Mouse (Mus musculus): Measurements from ENCODE around the gene Sorcs1. TPM values are rescaled to one million over a fixed set of nuclear protein-coding genes. Genes with fewer than 3 reads are reported as not detected.
A peak's percentile ranks its signal among the peaks of the same experiment; 100 is the strongest.

The Sorcs1 gene
- polyA plus RNA-seq, 1 experiment from 2014 or later: 0.59 TPM

DNA sequence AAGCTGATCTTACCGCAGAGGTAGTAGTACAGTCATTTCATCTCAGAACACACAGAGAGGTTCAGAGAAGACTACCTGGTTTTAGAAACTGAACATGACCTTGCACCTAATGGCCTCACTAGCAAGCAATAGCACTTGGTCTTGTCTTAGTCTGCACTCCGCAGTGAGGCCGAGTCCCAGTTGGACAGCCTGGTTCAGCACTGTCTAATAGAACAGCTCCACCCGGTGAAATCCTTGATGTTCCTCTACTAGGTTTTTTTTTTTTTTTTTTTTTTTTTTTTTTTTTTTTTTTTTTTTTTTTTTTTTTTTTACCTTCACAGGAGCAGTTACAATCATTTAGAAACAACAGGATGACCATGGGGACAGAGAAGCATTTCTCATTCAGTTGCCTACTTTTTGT, 19.3 kb downstream of the Sorcs1 start:
- Histone ChIP-seq H3K9me3 (ENCODE audit: control insufficient read depth, low read length) (no peaks in the 10 kb centered on the region), H3K4me2 (ENCODE audit: low read length) (no peak overlapping the region), H3K9ac (ENCODE audit: low read length) (no peak overlapping the region), H3K4me3 (ENCODE audit: control insufficient read depth in 1 of 2, insufficient read depth in 1 of 2, low read depth in 1 of 2, low read length in 2 of 2) (no peak overlapping the region), H3K36me3 (ENCODE audit: control insufficient read depth, insufficient read depth, low read length) (no peaks in the 10 kb centered on the region), H3K4me1 (ENCODE audit: control insufficient read depth in 2 of 2, insufficient read depth in 2 of 2, low read length in 2 of 2) (no peaks in the 10 kb centered on the region), H3K27me3 (ENCODE audit: control insufficient read depth, insufficient read depth, low read length) (no peaks in the 10 kb centered on the region), H3K27ac (replicated peaks in 1 of 2; ENCODE audit: control insufficient read depth in 1 of 2, insufficient read depth in 1 of 2, low read depth in 2 of 2, low read length in 2 of 2) (no peak overlapping the region)
- ATAC-seq (ENCODE audit: insufficient number of reproducible peaks, insufficient read depth, low FRiP score, low read depth): no peak
- 57% methylated on average over 4 of the region's 4 CpGs for WGBS

DNA sequence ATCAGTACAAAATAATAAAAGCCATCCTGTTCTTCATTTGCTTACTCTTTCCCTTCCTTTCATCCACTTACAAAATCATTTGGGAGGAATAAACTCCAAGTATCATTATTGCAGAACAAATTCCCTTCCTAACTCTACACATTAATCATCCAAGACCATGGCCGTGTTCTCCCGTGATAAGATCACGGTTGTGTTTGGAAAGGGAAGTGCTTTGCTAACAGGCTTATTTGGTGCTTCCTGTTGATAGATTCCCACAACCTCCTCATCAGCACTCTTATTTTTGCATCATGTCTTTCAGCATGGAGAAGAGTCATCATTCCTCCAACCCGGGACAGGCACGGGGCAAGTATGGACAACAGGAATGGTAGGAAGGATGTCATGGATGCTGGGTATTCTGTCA, 25.7 kb downstream of the Sorcs1 start:
- no peaks in the 10 kb centered on the region for H3K4me1 ChIP-seq (ENCODE audit: control insufficient read depth in 2 of 2, insufficient read depth in 2 of 2, low read length in 2 of 2)
- H3K9me3 ChIP-seq (ENCODE audit: control insufficient read depth, low read length): no peaks in the 10 kb centered on the region
- no peak overlapping the region for H3K4me2 ChIP-seq (ENCODE audit: low read length)
- no peaks in the 10 kb centered on the region for H3K36me3 ChIP-seq (ENCODE audit: control insufficient read depth, insufficient read depth, low read length)
- H3K27ac ChIP-seq (replicated peaks in 1 of 2; ENCODE audit: control insufficient read depth in 1 of 2, insufficient read depth in 1 of 2, low read depth in 2 of 2, low read length in 2 of 2): no peak overlapping the region
- no peak overlapping the region for H3K9ac ChIP-seq (ENCODE audit: low read length)
- no peak for ATAC-seq (ENCODE audit: insufficient number of reproducible peaks, insufficient read depth, low FRiP score, low read depth)
- 50% methylated on average over 5 of the region's 5 CpGs for WGBS
- H3K27me3 ChIP-seq (ENCODE audit: control insufficient read depth, insufficient read depth, low read length): no peaks in the 10 kb centered on the region
- H3K4me3 ChIP-seq (ENCODE audit: control insufficient read depth in 1 of 2, insufficient read depth in 1 of 2, low read depth in 1 of 2, low read length in 2 of 2): no peak overlapping the region

DNA sequence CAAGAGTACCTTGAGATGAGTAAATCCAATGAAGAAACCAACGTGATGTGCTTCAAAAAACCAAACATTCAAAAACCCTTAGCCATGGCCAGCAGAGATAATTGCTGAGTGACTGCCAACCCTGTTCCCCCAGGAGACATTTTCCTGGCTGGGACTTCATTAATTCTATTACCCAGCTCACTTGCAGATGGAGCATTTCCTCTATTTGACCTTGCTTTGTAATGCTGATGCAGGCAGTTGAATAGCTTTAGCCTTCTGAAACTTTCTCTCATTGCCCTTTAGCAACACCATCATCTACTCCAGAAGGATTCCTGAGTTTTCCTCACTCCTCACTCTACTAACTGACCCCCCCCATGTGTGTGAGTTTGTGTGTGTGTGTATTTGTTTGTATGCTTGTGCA, 34.6 kb downstream of the Sorcs1 start:
- ATAC-seq (ENCODE audit: insufficient number of reproducible peaks, insufficient read depth, low FRiP score, low read depth): no peak
- Histone ChIP-seq H3K9ac (ENCODE audit: low read length) (no peak overlapping the region), H3K27me3 (ENCODE audit: control insufficient read depth, insufficient read depth, low read length) (no peaks in the 10 kb centered on the region), H3K36me3 (ENCODE audit: control insufficient read depth, insufficient read depth, low read length) (no peaks in the 10 kb centered on the region), H3K9me3 (ENCODE audit: control insufficient read depth, low read length) (no peaks in the 10 kb centered on the region), H3K4me1 (ENCODE audit: control insufficient read depth in 2 of 2, insufficient read depth in 2 of 2, low read length in 2 of 2) (no peaks in the 10 kb centered on the region), H3K4me2 (ENCODE audit: low read length) (no peak overlapping the region), H3K4me3 (ENCODE audit: control insufficient read depth in 1 of 2, insufficient read depth in 1 of 2, low read depth in 1 of 2, low read length in 2 of 2) (no peak overlapping the region), H3K27ac (replicated peaks in 1 of 2; ENCODE audit: control insufficient read depth in 1 of 2, insufficient read depth in 1 of 2, low read depth in 2 of 2, low read length in 2 of 2) (no peak overlapping the region)
- 60% methylated on average over 1 of the region's 1 CpGs for WGBS

DNA sequence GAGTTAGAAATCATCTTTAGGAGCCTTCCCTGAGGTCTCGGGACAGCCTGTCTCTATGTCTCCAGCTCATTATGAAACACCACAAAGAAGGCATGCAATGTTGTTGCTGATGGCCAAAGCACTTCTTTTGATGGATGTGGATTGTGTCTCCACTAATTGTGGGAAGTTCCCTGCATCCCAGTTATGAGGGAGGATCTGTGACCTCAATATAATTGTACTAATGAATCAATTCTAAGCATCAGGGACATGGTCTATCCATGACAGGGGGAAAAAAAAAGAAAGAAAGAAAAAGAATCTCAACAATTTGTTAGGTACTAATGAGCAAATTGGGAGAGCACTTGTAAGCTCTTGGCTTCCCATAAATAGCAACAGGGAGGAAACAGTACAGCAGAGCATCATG, 36.3 kb downstream of the Sorcs1 start:
- Histone ChIP-seq H3K9ac (ENCODE audit: low read length) (no peak overlapping the region), H3K4me1 (ENCODE audit: control insufficient read depth in 2 of 2, insufficient read depth in 2 of 2, low read length in 2 of 2) (no peaks in the 10 kb centered on the region), H3K4me3 (ENCODE audit: control insufficient read depth in 1 of 2, insufficient read depth in 1 of 2, low read depth in 1 of 2, low read length in 2 of 2) (no peak overlapping the region), H3K9me3 (ENCODE audit: control insufficient read depth, low read length) (no peaks in the 10 kb centered on the region), H3K36me3 (ENCODE audit: control insufficient read depth, insufficient read depth, low read length) (no peaks in the 10 kb centered on the region), H3K4me2 (ENCODE audit: low read length) (no peak overlapping the region), H3K27ac (replicated peaks in 1 of 2; ENCODE audit: control insufficient read depth in 1 of 2, insufficient read depth in 1 of 2, low read depth in 2 of 2, low read length in 2 of 2) (no peak overlapping the region), H3K27me3 (ENCODE audit: control insufficient read depth, insufficient read depth, low read length) (no peaks in the 10 kb centered on the region)
- no peak for ATAC-seq (ENCODE audit: insufficient number of reproducible peaks, insufficient read depth, low FRiP score, low read depth)
- 52% methylated on average over 1 of the region's 1 CpGs for WGBS

DNA sequence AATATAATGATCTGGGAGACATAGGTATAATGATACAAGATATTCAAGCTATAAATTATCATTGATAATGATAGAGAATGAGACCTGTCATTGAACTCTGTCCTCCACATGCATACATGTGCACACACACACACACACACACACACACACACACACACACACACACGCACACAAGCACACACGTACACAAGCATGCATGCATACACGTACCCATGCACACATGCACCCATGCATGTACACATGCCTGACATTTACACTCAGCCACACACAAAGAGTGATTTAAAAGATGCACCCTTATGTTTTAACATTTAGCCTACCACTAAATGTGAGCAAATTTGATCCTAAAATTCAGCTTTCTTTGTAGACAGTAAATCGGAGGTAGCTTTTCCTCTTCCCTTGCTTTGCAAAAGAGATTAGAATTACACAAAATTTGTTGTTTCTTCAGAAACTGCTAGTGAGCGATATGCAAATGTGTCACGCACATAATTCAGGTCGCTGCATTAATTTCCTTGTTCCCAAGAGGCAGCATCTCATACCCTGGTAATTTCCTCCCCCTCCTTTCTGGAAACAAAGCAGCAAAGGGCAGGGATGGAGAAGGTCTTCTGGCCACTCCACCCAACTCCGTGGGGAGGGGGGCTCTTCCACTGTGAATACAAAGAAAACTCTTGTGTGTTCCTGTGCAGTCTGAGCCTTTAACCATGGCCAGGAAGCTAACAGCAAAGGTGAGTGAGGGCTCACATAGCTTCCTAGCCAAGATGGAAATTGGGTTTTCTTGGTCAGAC, 38.0 kb downstream of the Sorcs1 start:
- 78% methylated on average over 8 of the region's 8 CpGs for WGBS
- Histone ChIP-seq H3K36me3 (ENCODE audit: control insufficient read depth, insufficient read depth, low read length) (no peaks in the 10 kb centered on the region), H3K9ac (ENCODE audit: low read length) (no peak overlapping the region), H3K4me3 (ENCODE audit: control insufficient read depth in 1 of 2, insufficient read depth in 1 of 2, low read depth in 1 of 2, low read length in 2 of 2) (no peak overlapping the region), H3K4me1 (ENCODE audit: control insufficient read depth in 2 of 2, insufficient read depth in 2 of 2, low read length in 2 of 2) (no peaks in the 10 kb centered on the region), H3K27me3 (ENCODE audit: control insufficient read depth, insufficient read depth, low read length) (no peaks in the 10 kb centered on the region), H3K4me2 (ENCODE audit: low read length) (no peak overlapping the region), H3K9me3 (ENCODE audit: control insufficient read depth, low read length) (no peaks in the 10 kb centered on the region), H3K27ac (replicated peaks in 1 of 2; ENCODE audit: control insufficient read depth in 1 of 2, insufficient read depth in 1 of 2, low read depth in 2 of 2, low read length in 2 of 2) (no peak overlapping the region)
- ATAC-seq (ENCODE audit: insufficient number of reproducible peaks, insufficient read depth, low FRiP score, low read depth): no peak

DNA sequence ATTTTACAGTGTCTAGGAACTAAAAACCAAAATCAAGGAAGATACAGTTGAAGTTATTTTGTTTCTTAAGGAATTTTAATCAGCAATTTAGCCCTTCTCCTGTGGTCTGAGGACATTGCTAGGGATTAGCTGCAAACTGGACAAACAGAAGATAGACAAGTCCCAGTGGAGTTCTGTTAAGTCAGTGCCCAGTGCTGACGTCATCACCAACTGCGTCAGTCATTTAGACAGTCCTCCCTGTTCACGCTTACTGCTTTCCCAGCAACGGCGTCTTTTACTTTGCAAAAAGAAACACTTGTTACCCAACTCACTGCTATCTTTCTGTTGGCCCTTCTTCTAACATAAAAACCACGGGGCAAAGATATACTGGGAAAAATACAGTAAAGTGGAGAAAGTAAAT, 40.3 kb downstream of the Sorcs1 start:
- 54% methylated on average over 6 of the region's 6 CpGs for WGBS
- Histone ChIP-seq H3K36me3 (ENCODE audit: control insufficient read depth, insufficient read depth, low read length) (no peaks in the 10 kb centered on the region), H3K4me1 (ENCODE audit: control insufficient read depth in 2 of 2, insufficient read depth in 2 of 2, low read length in 2 of 2) (no peaks in the 10 kb centered on the region), H3K9ac (ENCODE audit: low read length) (no peak overlapping the region), H3K27me3 (ENCODE audit: control insufficient read depth, insufficient read depth, low read length) (no peaks in the 10 kb centered on the region), H3K9me3 (ENCODE audit: control insufficient read depth, low read length) (no peaks in the 10 kb centered on the region), H3K4me3 (ENCODE audit: control insufficient read depth in 1 of 2, insufficient read depth in 1 of 2, low read depth in 1 of 2, low read length in 2 of 2) (no peak overlapping the region), H3K27ac (replicated peaks in 1 of 2; ENCODE audit: control insufficient read depth in 1 of 2, insufficient read depth in 1 of 2, low read depth in 2 of 2, low read length in 2 of 2) (no peak overlapping the region), H3K4me2 (ENCODE audit: low read length) (no peak overlapping the region)
- ATAC-seq (ENCODE audit: insufficient number of reproducible peaks, insufficient read depth, low FRiP score, low read depth): no peak

DNA sequence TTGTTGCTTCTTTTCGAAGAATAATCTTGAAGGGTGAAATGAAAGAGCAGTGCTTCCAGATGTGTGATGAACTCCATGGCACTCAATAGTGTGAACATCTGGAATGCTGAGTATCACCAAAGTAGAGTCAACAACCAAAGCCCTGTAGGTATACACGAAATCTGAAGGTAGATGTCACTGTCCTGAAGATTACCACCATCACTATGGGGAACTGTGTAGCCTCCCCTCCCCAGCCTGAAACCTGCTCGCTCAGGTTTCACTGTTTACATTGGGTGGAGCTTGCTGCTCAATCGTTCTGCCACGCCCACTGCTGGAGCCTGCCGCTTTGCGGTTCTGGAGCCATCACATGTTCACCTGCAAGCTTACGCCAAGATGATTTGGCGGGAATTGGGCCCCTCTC, 64.4 kb downstream of the Sorcs1 start:
- ATAC-seq (ENCODE audit: insufficient number of reproducible peaks, insufficient read depth, low FRiP score, low read depth): no peak
- Histone ChIP-seq H3K27me3 (ENCODE audit: control insufficient read depth, insufficient read depth, low read length) (no peaks in the 10 kb centered on the region), H3K9ac (ENCODE audit: low read length) (no peak overlapping the region), H3K36me3 (ENCODE audit: control insufficient read depth, insufficient read depth, low read length) (no peaks in the 10 kb centered on the region), H3K9me3 (ENCODE audit: control insufficient read depth, low read length) (no peaks in the 10 kb centered on the region), H3K27ac (replicated peaks in 1 of 2; ENCODE audit: control insufficient read depth in 1 of 2, insufficient read depth in 1 of 2, low read depth in 2 of 2, low read length in 2 of 2) (no peak overlapping the region), H3K4me1 (ENCODE audit: control insufficient read depth in 2 of 2, insufficient read depth in 2 of 2, low read length in 2 of 2) (peaks cover 0 to 2% of the 10 kb centered on the region in 2 experiments; a peak in 1 of 4 replicates), H3K4me3 (ENCODE audit: control insufficient read depth in 1 of 2, insufficient read depth in 1 of 2, low read depth in 1 of 2, low read length in 2 of 2) (no peak overlapping the region), H3K4me2 (ENCODE audit: low read length) (0 out of 2 replicates have a peak overlapping the region, but pooled peaks have one; percentile 13)
- 22% methylated on average over 9 of the region's 9 CpGs for WGBS

DNA sequence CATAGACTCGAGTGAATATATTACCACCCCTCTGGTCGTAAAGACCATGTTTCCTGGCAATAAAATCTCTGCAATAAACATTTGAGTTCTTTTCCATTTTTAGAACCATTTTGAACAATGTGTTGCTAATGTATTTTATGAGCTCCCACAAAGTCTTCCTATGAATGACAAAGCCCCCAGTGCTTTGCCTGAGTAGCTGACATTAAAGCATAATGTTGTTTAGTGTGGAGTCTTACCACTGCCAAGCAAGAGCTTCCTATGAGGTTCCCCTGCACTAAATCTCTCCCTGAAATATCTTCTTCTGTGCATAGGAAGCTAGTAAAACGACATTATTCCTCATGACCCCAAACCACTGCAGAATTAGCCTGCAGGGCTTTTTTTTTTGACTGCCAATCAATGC, 66.8 kb downstream of the Sorcs1 start:
- H3K27ac ChIP-seq (replicated peaks in 1 of 2; ENCODE audit: control insufficient read depth in 1 of 2, insufficient read depth in 1 of 2, low read depth in 2 of 2, low read length in 2 of 2): no peak overlapping the region
- no peak overlapping the region for H3K4me2 ChIP-seq (ENCODE audit: low read length)
- no peak for ATAC-seq (ENCODE audit: insufficient number of reproducible peaks, insufficient read depth, low FRiP score, low read depth)
- no peaks in the 10 kb centered on the region for H3K36me3 ChIP-seq (ENCODE audit: control insufficient read depth, insufficient read depth, low read length)
- no peaks in the 10 kb centered on the region for H3K9me3 ChIP-seq (ENCODE audit: control insufficient read depth, low read length)
- no peaks in the 10 kb centered on the region for H3K27me3 ChIP-seq (ENCODE audit: control insufficient read depth, insufficient read depth, low read length)
- no peak overlapping the region for H3K4me3 ChIP-seq (ENCODE audit: control insufficient read depth in 1 of 2, insufficient read depth in 1 of 2, low read depth in 1 of 2, low read length in 2 of 2)
- H3K4me1 ChIP-seq (ENCODE audit: control insufficient read depth in 2 of 2, insufficient read depth in 2 of 2, low read length in 2 of 2): peaks cover 0 to 2% of the 10 kb centered on the region in 2 experiments; a peak in 1 of 4 replicates
- WGBS: 60% methylated on average over 3 of the region's 3 CpGs
- H3K9ac ChIP-seq (ENCODE audit: low read length): no peak overlapping the region
